Mouse (Mus musculus) liver, embryonic 16.5 days (tissue): ENCODE measurements at regions not wholly inside any gene's neighbourhood (a gene's known extent, or its start where the extent isn't known, plus 50 kb on each side); places are given as distances from the start of the nearest gene placed in this dataset.

Experiments used
- ATAC-seq: fragments of 200-750 bp; cut with Nextera tagmentation; 2 replicates; pipeline ENCODE4 v1.8.0; 2017; ENCODE audit warnings: low read depth, mild to moderate bottlenecking, moderate number of reproducible peaks, moderate library complexity
- H3K27ac ChIP-seq: fragments of 300-500 bp; sonication (generic); 2 replicates; pipeline ENCODE4 v1.5.1; 2014; ENCODE audit warnings: mild to moderate bottlenecking, low read length
- H3K27me3 ChIP-seq: fragments of 300-500 bp; sonication (generic); 2 replicates; pipeline ENCODE4 v1.6.1; 2014; ENCODE audit warnings: low read depth, low read length, mixed read lengths; ENCODE audit not compliant: control insufficient read depth, insufficient read depth
- H3K36me3 ChIP-seq: fragments of 300-500 bp; sonication (generic); 2 replicates; pipeline ENCODE4 v1.6.1; 2014; ENCODE audit warnings: mild to moderate bottlenecking; ENCODE audit not compliant: control insufficient read depth, insufficient read depth
- H3K4me1 ChIP-seq: fragments of 300-500 bp; sonication (generic); 2 replicates; pipeline ENCODE4 v1.6.1; 2014; ENCODE audit warnings: low read depth, low read length, mixed read lengths; ENCODE audit not compliant: control insufficient read depth
- H3K4me2 ChIP-seq: fragments of 300-500 bp; sonication (generic); 2 replicates; pipeline ENCODE4 v1.6.1; 2014; ENCODE audit warnings: low read depth, low read length, mixed read lengths
- H3K4me3 ChIP-seq: fragments of 300-500 bp; sonication (generic); 2 replicates; pipeline ENCODE4 v1.5.1; 2014; ENCODE audit warnings: low read depth, mild to moderate bottlenecking, low read length
- H3K9ac ChIP-seq: fragments of 300-500 bp; sonication (generic); 2 replicates; pipeline ENCODE4 v1.6.1; 2014; ENCODE audit warnings: low read depth, low read length
- H3K9me3 ChIP-seq: fragments of 300-500 bp; sonication (generic); replicated peaks from 2 replicates; pipeline ENCODE4 v1.6.1; 2016; ENCODE audit warnings: low read length; ENCODE audit not compliant: control insufficient read depth
- WGBS: fragments of 180-500 bp; shearing (Covaris S2); extraction: QIAGEN DNeasy Blood & Tissue Kit; methylation state at CpG from one replicate; pipeline ENCODE4 v1.1.7; 2014; ENCODE audit not compliant: insufficient replicate concordance; 5-methylcytosine and 5-hydroxymethylcytosine counted together

DNA sequence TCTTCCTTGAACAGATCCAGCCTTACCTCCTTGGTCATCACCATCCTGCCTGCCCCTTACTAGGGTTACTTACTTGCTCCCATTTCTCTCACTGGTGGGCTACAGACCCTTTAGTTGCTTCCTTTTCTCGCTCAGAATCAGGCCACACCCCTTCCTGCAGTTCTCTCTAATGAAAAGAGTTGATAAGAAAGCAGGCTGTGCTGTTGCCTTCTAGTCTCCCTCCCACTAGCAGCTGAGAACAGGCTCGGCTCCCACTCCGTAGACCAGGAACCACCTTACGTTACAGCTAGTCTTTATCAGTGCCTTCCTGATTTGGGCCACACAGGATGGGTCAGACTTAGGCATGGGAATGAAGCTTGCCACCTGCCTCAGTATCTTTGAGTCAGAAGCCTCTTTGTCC lies 117.3 kb upstream of the Azi2 start:
- no peak overlapping the region for H3K4me3 ChIP-seq
- H3K9me3 ChIP-seq: no peaks in the 10 kb centered on the region
- no peak for ATAC-seq
- H3K4me2 ChIP-seq: no peak overlapping the region
- no peaks in the 10 kb centered on the region for H3K4me1 ChIP-seq
- H3K27me3 ChIP-seq: no peaks in the 10 kb centered on the region
- 6% methylated on average over 4 of the region's 4 CpGs for WGBS
- no peak overlapping the region for H3K27ac ChIP-seq
- no peak overlapping the region for H3K9ac ChIP-seq
- H3K36me3 ChIP-seq: no peaks in the 10 kb centered on the region

DNA sequence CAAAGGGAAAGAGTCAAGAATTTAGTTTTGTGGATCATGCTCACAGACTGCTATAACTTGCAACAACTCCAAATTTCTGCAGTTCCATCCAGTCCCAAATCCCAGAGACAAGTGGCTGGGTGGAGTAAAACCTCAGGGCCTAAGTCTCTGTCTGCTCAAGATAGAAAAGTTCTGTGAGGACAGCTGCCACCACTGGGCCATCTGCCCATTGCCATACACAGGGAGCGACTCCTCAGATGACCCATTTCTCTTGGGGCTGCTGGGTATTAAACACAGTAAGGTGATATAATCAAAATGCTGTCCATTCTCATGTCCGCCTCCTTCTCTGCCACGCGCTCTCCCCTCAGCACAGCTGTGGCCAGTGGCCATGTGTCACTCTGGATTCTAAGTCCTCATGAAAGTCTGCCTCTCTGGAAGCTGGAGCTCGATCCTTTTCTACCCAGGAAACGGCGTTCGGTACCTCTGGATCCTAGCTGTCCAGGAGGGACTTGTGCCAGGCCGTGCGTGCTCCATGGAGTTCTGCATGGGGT lies 132.3 kb upstream of the Azi2 start:
- H3K27me3 ChIP-seq: no peaks in the 10 kb centered on the region
- H3K36me3 ChIP-seq: no peaks in the 10 kb centered on the region
- WGBS: 81% methylated on average over 10 of the region's 10 CpGs
- H3K4me3 ChIP-seq: no peak overlapping the region
- H3K27ac ChIP-seq: no peak overlapping the region
- H3K4me2 ChIP-seq: no peak overlapping the region
- no peak overlapping the region for H3K9ac ChIP-seq
- no peaks in the 10 kb centered on the region for H3K9me3 ChIP-seq
- no peaks in the 10 kb centered on the region for H3K4me1 ChIP-seq
- no peak for ATAC-seq

DNA sequence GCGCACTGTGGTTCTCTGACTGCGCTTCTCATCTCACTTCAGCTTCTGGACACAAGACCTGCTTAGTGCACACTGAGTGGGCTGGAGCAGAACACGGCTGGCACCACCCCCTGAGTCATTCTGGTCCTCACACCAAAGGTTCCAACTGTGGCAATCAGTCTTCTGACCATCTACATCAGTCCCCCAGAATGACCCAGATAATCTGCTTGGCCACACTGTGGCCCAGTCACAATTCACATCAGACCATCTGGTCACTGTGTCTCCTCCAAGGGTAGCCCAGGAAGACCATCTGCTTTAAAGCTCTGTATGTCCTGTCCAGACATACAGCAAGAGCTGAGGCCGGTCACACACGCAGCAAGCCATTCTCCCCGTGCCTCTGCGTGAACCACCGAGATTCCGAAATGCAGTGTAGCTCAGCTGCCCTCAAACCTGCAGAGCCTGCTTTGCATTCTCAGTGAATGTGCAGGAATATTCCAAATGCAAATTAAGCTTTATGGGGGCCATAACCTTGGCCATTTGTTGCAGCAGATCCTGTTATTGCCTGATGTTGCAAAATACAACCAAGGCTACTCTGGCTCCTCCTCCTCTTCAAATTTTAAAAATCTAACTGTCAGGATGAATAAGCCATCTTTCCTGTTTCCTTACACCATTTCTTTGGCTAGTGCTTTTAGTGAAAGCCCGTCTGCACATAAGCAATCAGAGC lies 135.1 kb upstream of the Azi2 start:
- H3K4me2 ChIP-seq: no peak overlapping the region
- no peak overlapping the region for H3K9ac ChIP-seq
- no peaks in the 10 kb centered on the region for H3K27me3 ChIP-seq
- no peak for ATAC-seq
- H3K27ac ChIP-seq: no peak overlapping the region
- WGBS: 73% methylated on average over 10 of the region's 10 CpGs
- H3K9me3 ChIP-seq: no peaks in the 10 kb centered on the region
- H3K4me1 ChIP-seq: no peaks in the 10 kb centered on the region
- H3K36me3 ChIP-seq: no peaks in the 10 kb centered on the region
- H3K4me3 ChIP-seq: no peak overlapping the region

GRCm38 (mm10) chr9:117904621-117905020 lies 135.7 kb upstream of the Azi2 start:
- no peaks in the 10 kb centered on the region for H3K9me3 ChIP-seq
- ATAC-seq: no peak
- 77% methylated on average over 8 of the region's 8 CpGs for WGBS
- H3K9ac ChIP-seq: no peak overlapping the region
- no peaks in the 10 kb centered on the region for H3K36me3 ChIP-seq
- H3K4me2 ChIP-seq: no peak overlapping the region
- no peak overlapping the region for H3K4me3 ChIP-seq
- H3K27ac ChIP-seq: no peak overlapping the region
- no peaks in the 10 kb centered on the region for H3K4me1 ChIP-seq
- H3K27me3 ChIP-seq: no peaks in the 10 kb centered on the region

DNA sequence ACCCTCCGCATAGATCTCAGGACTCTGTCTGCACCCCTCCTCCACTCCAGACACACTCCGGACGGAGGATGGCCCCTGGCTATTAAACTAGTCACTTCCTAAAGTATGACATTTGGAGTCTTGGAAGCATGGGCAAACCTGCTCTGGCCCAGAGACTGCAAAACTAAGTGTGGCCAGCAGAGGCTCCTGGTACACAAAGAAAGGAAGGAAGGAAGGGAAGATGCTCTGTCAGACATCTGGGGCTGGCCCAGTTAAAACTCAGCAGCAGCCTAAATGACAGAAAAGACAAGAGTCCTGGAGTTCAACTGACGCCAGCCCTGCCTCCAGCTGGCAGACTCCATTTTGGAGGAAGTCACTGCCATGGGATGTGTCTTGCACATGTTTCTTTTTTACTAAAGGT lies 137.3 kb upstream of the Azi2 start:
- H3K4me1 ChIP-seq: no peaks in the 10 kb centered on the region
- H3K9ac ChIP-seq: no peak overlapping the region
- ATAC-seq: no peak
- H3K4me2 ChIP-seq: no peak overlapping the region
- H3K27ac ChIP-seq: no peak overlapping the region
- no peaks in the 10 kb centered on the region for H3K9me3 ChIP-seq
- H3K36me3 ChIP-seq: no peaks in the 10 kb centered on the region
- H3K27me3 ChIP-seq: no peaks in the 10 kb centered on the region
- WGBS: 42% methylated on average over 4 of the region's 4 CpGs
- no peak overlapping the region for H3K4me3 ChIP-seq

GRCm38 (mm10) chr9:117902239-117902939 lies 137.9 kb upstream of the Azi2 start:
- H3K27ac ChIP-seq: no peak overlapping the region
- H3K36me3 ChIP-seq: no peaks in the 10 kb centered on the region
- 29% methylated on average over 20 of the region's 20 CpGs for WGBS
- no peaks in the 10 kb centered on the region for H3K9me3 ChIP-seq
- ATAC-seq: peak; percentile 27; the same call in 1 of the 2 replicates
- H3K4me1 ChIP-seq: no peaks in the 10 kb centered on the region
- no peaks in the 10 kb centered on the region for H3K27me3 ChIP-seq
- H3K4me2 ChIP-seq: no peak overlapping the region
- no peak overlapping the region for H3K9ac ChIP-seq
- no peak overlapping the region for H3K4me3 ChIP-seq

GRCm38 (mm10) chr9:117900631-117901030 lies 139.7 kb upstream of the Azi2 start:
- Histone ChIP-seq H3K4me1 (no peaks in the 10 kb centered on the region), H3K27ac (no peak overlapping the region), H3K4me3 (no peak overlapping the region), H3K4me2 (no peak overlapping the region), H3K9ac (no peak overlapping the region), H3K27me3 (no peaks in the 10 kb centered on the region), H3K9me3 (no peaks in the 10 kb centered on the region), H3K36me3 (no peaks in the 10 kb centered on the region)
- ATAC-seq: no peak
- WGBS: 55% methylated on average over 12 of the region's 12 CpGs

DNA sequence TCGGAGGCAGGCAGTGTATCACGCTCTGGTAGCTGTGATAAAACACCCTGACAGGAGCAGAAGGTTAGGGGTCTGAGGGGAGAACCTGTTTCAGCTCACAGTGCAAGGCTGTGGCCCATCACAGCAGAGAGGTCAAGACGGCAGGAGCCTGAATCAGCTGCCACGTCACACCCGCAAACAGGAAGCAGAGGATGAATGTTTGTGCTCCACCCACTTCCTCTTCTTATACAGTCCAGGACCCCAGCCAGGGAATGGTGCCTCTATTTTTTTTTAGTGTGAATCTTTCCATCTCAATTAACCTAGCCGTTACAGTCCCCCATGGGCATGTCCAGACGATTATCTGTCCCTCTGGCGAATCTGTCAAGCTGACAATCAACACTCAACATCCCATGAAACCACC lies 143.8 kb upstream of the Azi2 start:
- Histone ChIP-seq H3K9me3 (no peaks in the 10 kb centered on the region), H3K36me3 (no peaks in the 10 kb centered on the region), H3K4me1 (no peaks in the 10 kb centered on the region), H3K4me2 (no peak overlapping the region), H3K27me3 (no peaks in the 10 kb centered on the region), H3K9ac (no peak overlapping the region), H3K4me3 (no peak overlapping the region), H3K27ac (no peak overlapping the region)
- ATAC-seq: no peak
- WGBS: 29% methylated on average over 8 of the region's 8 CpGs

DNA sequence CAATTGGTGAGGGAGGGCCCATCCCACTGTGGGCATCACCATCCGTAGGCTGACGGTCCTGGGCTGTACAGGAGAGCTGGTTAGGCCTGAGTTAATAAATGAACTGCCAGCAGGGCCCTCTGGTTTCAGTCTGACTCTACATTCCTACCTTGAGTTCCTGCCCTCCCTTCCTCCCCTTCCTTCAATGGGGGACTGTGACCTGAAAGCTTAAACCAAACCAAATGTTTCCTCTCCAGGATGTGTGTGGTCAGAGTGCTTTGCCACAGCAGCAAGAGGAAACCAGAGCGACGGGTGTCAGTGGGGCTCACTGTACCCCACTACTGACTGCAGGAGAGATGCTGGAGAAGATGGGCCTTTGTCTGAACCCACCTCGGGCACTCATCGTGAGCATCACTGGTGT lies 147.7 kb upstream of the Azi2 start:
- Histone ChIP-seq H3K27me3 (no peaks in the 10 kb centered on the region), H3K4me2 (no peak overlapping the region), H3K36me3 (no peaks in the 10 kb centered on the region), H3K4me3 (no peak overlapping the region), H3K9ac (no peak overlapping the region), H3K27ac (no peak overlapping the region), H3K9me3 (no peaks in the 10 kb centered on the region), H3K4me1 (no peaks in the 10 kb centered on the region)
- no peak for ATAC-seq
- WGBS: 30% methylated on average over 6 of the region's 6 CpGs
